In genomic region chr1:194642302-194642787, GRCm38 (mm10) we compare ENCODE assay signal across 15 mouse cellular contexts. TPM values are rescaled to one million over a fixed set of nuclear protein-coding genes. Genes with fewer than 3 reads are reported as not detected.
DNase-seq lines count a peak whose midpoint lies in the region; ATAC-seq and TF ChIP-seq lines count a peak whose summit lies in the region.
"Had no signal": no experiment of that assay in that cellular context is flagged by ENCODE, and none has a peak within 500 bp of the region (broad histone marks: within the 10 kb centered on the region; RNA-seq: fewer than 3 reads in every experiment).

No protein-coding gene starts in this region.

- ATAC-seq in heart, embryonic 13.5 days (ENCODE audit: extremely low read depth, insufficient number of reproducible peaks, low FRiP score, low TSS enrichment): no peak
- ATAC-seq: CD4-positive, CD25-positive, alpha-beta regulatory T cell, adult 4 months; forebrain, embryonic 14.5 days; inflammation-experienced regulatory T-cells, adult 6 months had no signal

- WGBS in heart, embryonic 13.5 days: 30% methylated on average over 1 of the region's 1 CpGs

- H3K27me3 ChIP-seq in heart, embryonic 13.5 days (replicated peaks): no peaks in the 10 kb centered on the region
- H3K27me3 ChIP-seq: liver, embryonic 15.5 days; midbrain, embryonic 12.5 days had no signal

- H3K9ac ChIP-seq in heart, embryonic 13.5 days: peak overlapping the region; percentile 12; the same call in 1 of the 2 replicates
- H3K9ac ChIP-seq: liver, embryonic 15.5 days; midbrain, embryonic 12.5 days had no signal

- H3K4me2 ChIP-seq in heart, embryonic 13.5 days: peak overlapping the region; percentile 40
- H3K4me2 ChIP-seq: liver, embryonic 15.5 days; midbrain, embryonic 12.5 days had no signal

- H3K4me3 ChIP-seq in heart, embryonic 13.5 days: no peak overlapping the region
- no peak overlapping the region for H3K4me3 ChIP-seq in left cerebral cortex, adult 2 months
- H3K4me3 ChIP-seq: liver, embryonic 15.5 days; midbrain, embryonic 12.5 days had no signal

- no peaks in the 10 kb centered on the region for H3K9me3 ChIP-seq in heart, embryonic 13.5 days
- H3K9me3 ChIP-seq: liver, embryonic 15.5 days; midbrain, embryonic 12.5 days had no signal

- intact Hi-C loops in heart, postnatal 10 days (cut with DNase I): no loop called here
- intact Hi-C loops in left cerebral cortex, adult 2 months (cut with DNase I): no loop called here
- intact Hi-C loops in left cerebral cortex, postnatal 25 days (cut with DNase I): no loop called here

- H3K27ac ChIP-seq in heart, embryonic 13.5 days (replicated peaks): peak overlapping the region; percentile 76
- H3K27ac ChIP-seq in left cerebral cortex, adult 2 months: peak overlapping the region; percentile 71
- H3K27ac ChIP-seq: liver, embryonic 15.5 days; midbrain, embryonic 12.5 days had no signal

- no peak for TF ChIP-seq CTCF in left cerebral cortex, adult 2 months (IDR thresholded peaks at IDR 0.05)

- peaks cover 18% of the 10 kb centered on the region for H3K36me3 ChIP-seq in heart, embryonic 13.5 days
- H3K36me3 ChIP-seq: liver, embryonic 15.5 days had no signal

- DNase-seq in heart, postnatal 10 days: no peak
- no peak for DNase-seq in left cerebral cortex, adult 2 months (ENCODE audit: extremely low spot score in 1 of 2, low spot score in 2 of 2)
- no peak for DNase-seq in left cerebral cortex, postnatal 25 days (ENCODE audit: low spot score in 2 of 2)
- peak; percentile 33 for DNase-seq in brain, adult 2 months (ENCODE audit: low read depth, low spot score)
- DNase-seq in fat pad, adult 2 months (ENCODE audit: extremely low read depth, low read depth, low spot score): peak; percentile 91
- no peak for DNase-seq in ovary, postnatal 36 days (ENCODE audit: low spot score)
- no peak for DNase-seq in cerebellum, adult 9-10 months
- DNase-seq: cerebellum, adult 8-10 months; spleen, adult 18-20 months had no signal

- peaks cover 43% of the 10 kb centered on the region for H3K4me1 ChIP-seq in heart, embryonic 13.5 days

RNA-seq across cellular contexts. Expression of gene Plxna2, which starts 24.3 kb away (rescaled TPM):
- polyA plus RNA-seq in heart, embryonic 13.5 days (2015; fragmentation: Nextera tagmentation; extraction: Ambion mirVana): 6.0 and 6.3 TPM in 2 replicates
- total RNA-seq in heart, postnatal 10 days (2021): 10 to 100 TPM; 25.5 to 34.6 TPM
- 10 to 100 TPM; 95.0 to 97.9 TPM for total RNA-seq in left cerebral cortex, adult 2 months (2021)
- total RNA-seq in left cerebral cortex, postnatal 25 days (2021): 100 to 1,000 TPM in 1 of 2 experiments, 10 to 100 TPM in 1; 88.4 to 102 TPM
- polyA plus RNA-seq: CD4-positive, CD25-positive, alpha-beta regulatory T cell, adult 4 months had no signal

Comparison
In these comparisons a context has a peak if more than half of its experiments do, and no peak if none do; other contexts are left out.
1. DNase-seq: peak in brain, adult 2 months (single experiment) and fat pad, adult 2 months (single experiment); none in heart, postnatal 10 days (0 of 2), left cerebral cortex, adult 2 months (0 of 2), left cerebral cortex, postnatal 25 days (0 of 2), ovary, postnatal 36 days (single experiment) and cerebellum, adult 9-10 months (single experiment).